Mouse (Mus musculus): Measurements from ENCODE around the gene Ezr. TPM values are rescaled to one million over a fixed set of nuclear protein-coding genes. Genes with fewer than 3 reads are reported as not detected.

The Ezr gene
- polyA plus RNA-seq, 1 experiment from 2014 or later: 48.3 TPM

DNA sequence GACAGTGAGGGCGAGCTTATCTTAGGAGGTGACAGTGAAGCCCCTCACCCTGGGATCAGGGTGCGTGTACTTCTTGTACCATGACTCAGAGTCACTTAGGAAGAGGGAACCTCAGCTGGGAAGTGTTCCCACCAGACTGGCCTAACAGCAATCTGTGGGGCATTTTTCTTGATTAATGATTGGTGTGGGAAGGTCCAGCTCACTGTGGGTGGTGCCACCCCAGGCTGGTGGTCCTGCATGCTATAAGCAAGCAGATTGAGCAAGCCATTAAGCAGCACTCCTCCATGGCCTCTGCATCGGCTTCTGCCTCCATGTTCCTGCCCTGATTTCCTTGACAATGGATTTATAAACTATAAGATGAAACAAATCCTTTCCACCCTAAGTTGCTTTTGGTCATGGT, 26.7 kb upstream of the Ezr start:
- no peaks in the 10 kb centered on the region for H3K27me3 ChIP-seq
- H3K36me3 ChIP-seq (replicated peaks): no peaks in the 10 kb centered on the region
- no peak overlapping the region for H3K27ac ChIP-seq (replicated peaks)
- H3K9ac ChIP-seq: no peak overlapping the region
- H3K4me3 ChIP-seq (replicated peaks): no peak overlapping the region
- H3K4me1 ChIP-seq (replicated peaks): peaks cover 52% of the 10 kb centered on the region
- no peak for ATAC-seq (ENCODE audit: insufficient read depth)
- H3K9me3 ChIP-seq (replicated peaks): no peaks in the 10 kb centered on the region
- H3K4me2 ChIP-seq: no peak overlapping the region
- WGBS (ENCODE audit: insufficient replicate concordance): 67% methylated on average over 3 of the region's 3 CpGs

- peaks cover 55% of the 10 kb centered on the region for H3K4me1 ChIP-seq (replicated peaks)
- no peak overlapping the region for H3K4me3 ChIP-seq (replicated peaks)
- ATAC-seq (ENCODE audit: insufficient read depth): no peak
- no peaks in the 10 kb centered on the region for H3K9me3 ChIP-seq (replicated peaks)
- H3K4me2 ChIP-seq: no peak overlapping the region
- no peaks in the 10 kb centered on the region for H3K27me3 ChIP-seq
- 67% methylated on average over 8 of the region's 8 CpGs for WGBS (ENCODE audit: insufficient replicate concordance)
- no peak overlapping the region for H3K9ac ChIP-seq
- no peak overlapping the region for H3K27ac ChIP-seq (replicated peaks)
- no peaks in the 10 kb centered on the region for H3K36me3 ChIP-seq (replicated peaks)
Measured at GRCm38 (mm10) chr17:6808521-6809165, 26.1 kb upstream of the Ezr start.

GRCm38 (mm10) chr17:6807827-6808520, 25.4 kb upstream of the Ezr start:
- H3K36me3 ChIP-seq (replicated peaks): no peaks in the 10 kb centered on the region
- H3K27ac ChIP-seq (replicated peaks): no peak overlapping the region
- no peaks in the 10 kb centered on the region for H3K9me3 ChIP-seq (replicated peaks)
- H3K4me3 ChIP-seq (replicated peaks): no peak overlapping the region
- peaks cover 60% of the 10 kb centered on the region for H3K4me1 ChIP-seq (replicated peaks)
- H3K27me3 ChIP-seq: no peaks in the 10 kb centered on the region
- no peak overlapping the region for H3K4me2 ChIP-seq
- 71% methylated on average over 16 of the region's 16 CpGs for WGBS (ENCODE audit: insufficient replicate concordance)
- H3K9ac ChIP-seq: no peak overlapping the region
- ATAC-seq (ENCODE audit: insufficient read depth): no peak

DNA sequence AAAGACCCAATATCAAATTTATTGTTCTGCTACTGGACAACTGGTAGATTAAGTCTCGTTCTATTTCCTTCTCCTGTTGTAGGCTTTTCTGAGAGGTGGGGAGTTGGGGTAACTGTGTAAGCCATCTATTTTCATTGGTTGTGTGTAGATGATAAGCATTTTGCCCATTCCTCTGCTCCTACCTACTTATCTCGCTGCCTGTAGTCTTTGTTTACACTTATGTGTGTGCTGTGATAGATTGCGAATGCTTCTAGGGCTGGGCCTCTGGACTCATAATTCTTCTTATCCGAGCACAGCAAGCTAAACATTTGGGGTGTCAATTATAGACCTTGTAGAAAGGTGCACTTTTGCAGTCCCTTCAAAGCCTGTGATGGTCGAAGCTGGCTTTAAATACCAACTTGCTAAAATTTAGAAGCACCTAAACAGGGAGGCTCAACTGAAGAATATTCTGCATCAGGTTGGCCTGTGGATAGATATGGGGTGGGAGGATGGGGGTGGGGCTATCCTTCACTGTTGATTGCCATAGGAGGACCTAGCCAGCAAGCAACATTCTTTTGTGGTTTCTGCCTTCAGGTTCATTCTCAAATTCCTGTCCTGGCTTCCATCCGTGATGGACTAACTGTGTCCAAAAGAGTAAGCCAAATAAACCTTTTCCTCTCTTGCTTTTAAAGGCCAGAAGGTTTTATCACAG, 22.4 kb upstream of the Ezr start:
- H3K4me2 ChIP-seq: peak overlapping the region; percentile 59

GRCm38 (mm10) chr17:6804111-6804510, 21.5 kb upstream of the Ezr start:
- H3K27me3 ChIP-seq: no peaks in the 10 kb centered on the region

More for the DNA sequence above, 22.4 kb upstream of the Ezr start:
- no peaks in the 10 kb centered on the region for H3K27me3 ChIP-seq
- H3K9ac ChIP-seq: peak overlapping the region; percentile 10; the same call in 1 of the 2 replicates
- peak overlapping the region; percentile 25 for H3K4me3 ChIP-seq (replicated peaks)
- peaks cover 49% of the 10 kb centered on the region for H3K4me1 ChIP-seq (replicated peaks)
- 0 out of 2 replicates have a peak, but pooled peaks cover 7% of the 10 kb centered on the region for H3K9me3 ChIP-seq (replicated peaks)
- WGBS (ENCODE audit: insufficient replicate concordance): 17% methylated on average over 6 of the region's 6 CpGs
- ATAC-seq (ENCODE audit: insufficient read depth): peak; percentile 94
- H3K36me3 ChIP-seq (replicated peaks): no peaks in the 10 kb centered on the region
- peak overlapping the region; percentile 87 for H3K27ac ChIP-seq (replicated peaks)

DNA sequence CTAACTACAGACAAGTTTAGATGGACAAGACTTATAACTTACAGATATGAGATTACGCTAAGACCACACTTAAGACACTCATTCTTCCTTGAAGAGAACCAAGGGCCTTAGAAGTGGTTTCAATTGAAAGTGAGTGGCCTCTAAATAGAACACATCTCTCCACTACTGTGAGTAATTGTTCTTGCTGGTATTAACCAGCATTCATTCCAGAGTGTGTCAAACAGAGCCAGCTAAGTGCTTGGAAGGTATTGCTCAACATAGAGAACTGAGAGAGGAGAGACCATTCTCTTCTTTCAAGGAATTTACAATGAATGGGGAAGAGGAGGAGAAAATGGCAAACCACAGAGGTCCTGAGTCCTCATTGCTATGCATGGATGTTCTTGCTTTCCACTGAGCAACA, 21.0 kb upstream of the Ezr start:
- 87% methylated on average over 1 of the region's 1 CpGs for WGBS (ENCODE audit: insufficient replicate concordance)
- H3K27ac ChIP-seq (replicated peaks): peak overlapping the region; percentile 87
- ATAC-seq (ENCODE audit: insufficient read depth): no peak

More at GRCm38 (mm10) chr17:6804111-6804510, 21.5 kb upstream of the Ezr start:
- WGBS (ENCODE audit: insufficient replicate concordance): 67% methylated on average over 6 of the region's 6 CpGs
- Histone ChIP-seq H3K4me3 (replicated peaks) (no peak overlapping the region), H3K9me3 (replicated peaks) (0 out of 2 replicates have a peak, but pooled peaks cover 7% of the 10 kb centered on the region), H3K36me3 (replicated peaks) (no peaks in the 10 kb centered on the region), H3K4me1 (replicated peaks) (peaks cover 53% of the 10 kb centered on the region), H3K4me2 (peak overlapping the region; percentile 4; the same call in 1 of the 2 replicates), H3K27ac (replicated peaks) (peak overlapping the region; percentile 87), H3K9ac (no peak overlapping the region)
- no peak for ATAC-seq (ENCODE audit: insufficient read depth)

GRCm38 (mm10) chr17:6798392-6799061, 15.9 kb upstream of the Ezr start:
- H3K36me3 ChIP-seq (replicated peaks): no peaks in the 10 kb centered on the region
- no peak overlapping the region for H3K27ac ChIP-seq (replicated peaks)
- peaks cover 11% of the 10 kb centered on the region; the same call in 1 of the 2 replicates for H3K27me3 ChIP-seq
- no peak overlapping the region for H3K9ac ChIP-seq
- 0 out of 2 replicates have a peak, but pooled peaks cover 7% of the 10 kb centered on the region for H3K9me3 ChIP-seq (replicated peaks)
- H3K4me3 ChIP-seq (replicated peaks): no peak overlapping the region
- WGBS (ENCODE audit: insufficient replicate concordance): 55% methylated on average over 12 of the region's 12 CpGs
- ATAC-seq (ENCODE audit: insufficient read depth): peak; percentile 25; the same call in 1 of the 2 replicates
- peak overlapping the region; percentile 33; the same call in 1 of the 2 replicates for H3K4me2 ChIP-seq
- peaks cover 28% of the 10 kb centered on the region for H3K4me1 ChIP-seq (replicated peaks)

More for the DNA sequence above, 21.0 kb upstream of the Ezr start:
- Histone ChIP-seq H3K9me3 (replicated peaks) (0 out of 2 replicates have a peak, but pooled peaks cover 7% of the 10 kb centered on the region), H3K27me3 (no peaks in the 10 kb centered on the region), H3K9ac (no peak overlapping the region), H3K4me1 (replicated peaks) (peaks cover 55% of the 10 kb centered on the region), H3K4me2 (no peak overlapping the region), H3K36me3 (replicated peaks) (no peaks in the 10 kb centered on the region), H3K4me3 (replicated peaks) (no peak overlapping the region)

DNA sequence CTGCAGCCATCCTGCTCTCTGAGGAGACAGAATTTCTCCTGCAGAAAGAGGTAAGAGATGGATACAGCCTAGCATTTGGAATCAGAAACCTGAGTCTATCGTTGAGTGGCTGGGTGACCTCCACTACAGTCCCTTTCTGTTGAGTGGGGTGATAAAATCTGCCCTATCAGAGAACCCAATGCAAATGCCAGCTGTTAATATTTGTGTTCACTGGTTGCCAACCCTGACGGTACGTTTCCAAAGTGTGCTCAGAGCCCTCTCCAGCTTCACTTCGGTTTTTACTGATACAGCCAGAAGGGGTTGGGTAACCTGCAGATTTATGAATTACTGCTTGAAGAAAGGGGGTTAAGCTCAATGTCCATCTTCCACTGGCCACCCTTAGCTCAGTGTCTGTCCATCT, 14.9 kb upstream of the Ezr start:
- Histone ChIP-seq H3K9me3 (replicated peaks) (0 out of 2 replicates have a peak, but pooled peaks cover 7% of the 10 kb centered on the region), H3K9ac (no peak overlapping the region), H3K27ac (replicated peaks) (no peak overlapping the region), H3K4me2 (no peak overlapping the region), H3K27me3 (peaks cover 16% of the 10 kb centered on the region), H3K4me3 (replicated peaks) (no peak overlapping the region), H3K4me1 (replicated peaks) (peaks cover 23% of the 10 kb centered on the region), H3K36me3 (replicated peaks) (no peaks in the 10 kb centered on the region)
- 54% methylated on average over 4 of the region's 4 CpGs for WGBS (ENCODE audit: insufficient replicate concordance)
- ATAC-seq (ENCODE audit: insufficient read depth): no peak

GRCm38 (mm10) chr17:6794160-6794751, 11.7 kb upstream of the Ezr start:
- Histone ChIP-seq H3K36me3 (replicated peaks) (no peaks in the 10 kb centered on the region), H3K4me1 (replicated peaks) (peaks cover 20% of the 10 kb centered on the region), H3K9ac (no peak overlapping the region), H3K27me3 (peaks cover 22% of the 10 kb centered on the region), H3K27ac (replicated peaks) (no peak overlapping the region), H3K9me3 (replicated peaks) (no peaks in the 10 kb centered on the region), H3K4me3 (replicated peaks) (no peak overlapping the region), H3K4me2 (no peak overlapping the region)
- 48% methylated on average over 12 of the region's 12 CpGs for WGBS (ENCODE audit: insufficient replicate concordance)
- no peak for ATAC-seq (ENCODE audit: insufficient read depth)

GRCm38 (mm10) chr17:6789581-6790118, 7.1 kb upstream of the Ezr start:
- Histone ChIP-seq H3K4me2 (no peak overlapping the region), H3K4me1 (replicated peaks) (no peaks in the 10 kb centered on the region), H3K27ac (replicated peaks) (no peak overlapping the region), H3K27me3 (peaks cover 20% of the 10 kb centered on the region), H3K9ac (no peak overlapping the region), H3K36me3 (replicated peaks) (no peaks in the 10 kb centered on the region), H3K4me3 (replicated peaks) (no peak overlapping the region), H3K9me3 (replicated peaks) (no peaks in the 10 kb centered on the region)
- no peak for ATAC-seq (ENCODE audit: insufficient read depth)
- WGBS (ENCODE audit: insufficient replicate concordance): 77% methylated on average over 9 of the region's 9 CpGs
